Mouse (Mus musculus) kidney, postnatal 0 days (tissue): ENCODE data around the gene Rnaseh2c. TPM values are rescaled to one million over a fixed set of nuclear protein-coding genes. Genes with fewer than 3 reads are reported as not detected.
A peak's percentile ranks its signal among the peaks of the same experiment; 100 is the strongest.

Experiments
- ATAC-seq: fragments of 200-750 bp; cut with Nextera tagmentation; replicated peaks from 2 replicates; pipeline ENCODE4 v1.8.0; 2017; ENCODE audit warnings: low read depth, moderate number of reproducible peaks, moderate TSS enrichment, moderate library complexity; ENCODE audit not compliant: low FRiP score
- DNase-seq: peaks from one replicate; pipeline ENCODE4 v3.0.0-alpha.2; 2016; ENCODE audit warnings: low spot score
- H3K27ac ChIP-seq: fragments of 300-500 bp; sonication (generic); 2 replicates; pipeline ENCODE4 v1.5.1; 2014; ENCODE audit warnings: mild to moderate bottlenecking
- H3K27me3 ChIP-seq: fragments of 300-500 bp; sonication (generic); 2 replicates; pipeline ENCODE4 v1.6.1; 2014; ENCODE audit warnings: low read length, mixed read lengths; ENCODE audit not compliant: insufficient read depth
- H3K36me3 ChIP-seq: fragments of 300-500 bp; sonication (generic); 2 replicates; pipeline ENCODE4 v1.6.1; 2014; ENCODE audit warnings: low read length, mixed read lengths; ENCODE audit not compliant: insufficient read depth
- H3K4me1 ChIP-seq: fragments of 300-500 bp; sonication (generic); replicated peaks from 2 replicates; pipeline ENCODE4 v1.6.1; 2014; ENCODE audit warnings: antibody characterized with exemption, low read length, mixed read lengths; ENCODE audit not compliant: insufficient read depth
- H3K4me2 ChIP-seq: fragments of 300-500 bp; sonication (generic); 2 replicates; pipeline ENCODE4 v1.6.1; 2014; ENCODE audit warnings: mild to moderate bottlenecking, low read length, moderate library complexity, mixed read lengths
- H3K4me3 ChIP-seq: fragments of 300-500 bp; sonication (generic); replicated peaks from 2 replicates; pipeline ENCODE4 v1.5.1; 2014; ENCODE audit warnings: low read depth, low read length
- H3K9ac ChIP-seq: fragments of 300-500 bp; sonication (generic); 2 replicates; pipeline ENCODE4 v1.6.1; 2014; ENCODE audit warnings: low read depth, low read length
- H3K9me3 ChIP-seq: fragments of 300-500 bp; sonication (generic); replicated peaks from 2 replicates; pipeline ENCODE4 v1.6.1; 2016; ENCODE audit warnings: low read length, inconsistent platforms, mixed read lengths
- CTCF ChIP-seq: IDR thresholded peaks from 2 replicates; pipeline ENCODE4 v1.5.1; 2016; ENCODE audit warnings: antibody characterized with exemption, low read depth, mild to moderate bottlenecking, moderate library complexity
- WGBS: fragments of 180-500 bp; shearing (Covaris S2); extraction: QIAGEN DNeasy Blood & Tissue Kit; methylation state at CpG from one replicate; pipeline ENCODE4 v1.1.7; 2014; 5-methylcytosine and 5-hydroxymethylcytosine counted together
- polyA plus RNA-seq: library from polyadenylated mRNA; unstranded; fragments of >200 nt; fragmentation: Nextera tagmentation; extraction: Ambion mirVana; gene quantifications from 2 replicates; pipeline ENCODE4 v1.2.1, GENCODE M21; 2015

Rnaseh2c gene
- polyA plus RNA-seq = 107 and 128 TPM in 2 replicates

DNA sequence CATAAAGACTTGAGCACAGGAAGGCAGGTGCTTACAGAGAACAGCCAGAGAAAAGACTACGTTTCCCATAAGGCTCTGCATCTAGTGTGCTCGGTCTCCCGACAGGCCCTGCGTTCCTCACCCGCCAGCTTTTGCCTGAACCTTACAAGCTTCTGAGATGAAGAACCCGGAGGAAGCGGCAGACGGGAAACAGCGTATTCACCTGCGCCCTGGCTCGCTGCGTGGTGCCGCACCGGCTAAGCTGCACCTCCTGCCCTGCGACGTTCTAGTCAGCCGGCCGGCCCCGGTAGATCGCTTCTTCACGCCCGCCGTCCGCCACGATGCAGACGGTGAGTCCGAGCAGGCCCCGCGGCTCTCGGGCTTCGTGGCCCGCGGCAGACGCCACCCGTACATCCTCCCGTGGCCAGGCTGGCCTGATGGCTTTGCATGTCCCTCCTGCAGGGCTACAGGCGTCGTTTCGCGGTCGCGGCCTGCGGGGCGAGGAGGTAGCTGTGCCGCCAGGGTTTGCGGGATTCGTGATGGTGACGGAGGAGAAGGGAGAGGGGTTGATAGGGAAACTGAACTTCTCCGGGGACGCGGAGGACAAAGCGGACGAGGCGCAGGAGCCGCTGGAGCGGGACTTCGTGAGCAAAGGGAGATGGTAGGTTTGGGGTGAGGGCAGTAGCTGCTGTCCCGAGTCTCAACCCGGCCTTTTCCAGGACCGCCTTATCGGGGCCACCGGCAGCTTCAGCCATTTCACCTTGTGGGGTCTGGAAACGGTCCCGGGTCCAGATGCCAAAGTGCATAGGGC lies at the start of gene Rnaseh2c:
Gene Rnaseh2c, plus strand, starts transcription at position 122 of the 790 bp plus-strand sequence.
- peak within 1 kb of the TSS; percentile 65; the same call in 1 of the 2 replicates for H3K27ac ChIP-seq
- DNase-seq (peak; percentile 93), ATAC-seq (peak; percentile 72)
- no peaks in the 10 kb centered on the region for H3K9me3 ChIP-seq
- WGBS = under 1% methylated on average over 64 of the region's 64 CpGs
- no peak for TF ChIP-seq CTCF
- H3K4me3 ChIP-seq = peak within 1 kb of the TSS; percentile 80
- H3K36me3 ChIP-seq = peaks cover 29% of the 10 kb centered on the region
- H3K9ac ChIP-seq = peak within 1 kb of the TSS; percentile 86
- no peaks in the 10 kb centered on the region for H3K27me3 ChIP-seq
- H3K4me1 ChIP-seq = peaks cover 7% of the 10 kb centered on the region; the same call in 1 of the 2 replicates
- peak within 1 kb of the TSS; percentile 95 for H3K4me2 ChIP-seq

DNA sequence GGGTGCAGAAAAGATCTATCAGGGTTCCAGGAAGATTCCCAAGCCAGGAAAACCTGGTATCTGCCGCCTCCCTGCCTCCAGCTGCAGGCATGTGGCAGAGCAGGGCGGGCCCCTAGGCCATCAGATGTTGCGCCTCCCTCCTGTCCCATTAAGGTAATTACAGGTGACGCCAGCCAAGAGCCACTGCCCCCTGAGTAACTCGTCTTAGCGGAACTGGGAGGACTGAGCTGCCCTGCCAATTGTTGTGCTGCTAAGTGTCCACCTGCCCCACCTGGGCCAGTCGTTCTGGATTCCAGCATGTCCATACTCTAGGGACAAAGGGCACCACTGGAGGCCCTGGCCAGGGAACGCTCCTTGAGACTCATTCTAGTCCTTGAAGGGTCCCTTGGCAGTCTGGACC lies 47.9 kb upstream of the Rnaseh2c start:
- no peak for DNase-seq
- no peaks in the 10 kb centered on the region for H3K9me3 ChIP-seq
- no peaks in the 10 kb centered on the region for H3K27me3 ChIP-seq
- no peak overlapping the region; the same call in 1 of the 2 replicates for H3K27ac ChIP-seq
- H3K4me3 ChIP-seq = no peak overlapping the region
- H3K9ac ChIP-seq = no peak overlapping the region
- 0 out of 2 replicates have a peak, but pooled peaks have one; percentile 1 for TF ChIP-seq CTCF
- WGBS = 40% methylated on average over 8 of the region's 8 CpGs
- peak; percentile 59 for ATAC-seq
- H3K36me3 ChIP-seq = peaks cover 17% of the 10 kb centered on the region
- H3K4me1 ChIP-seq = peaks cover 11% of the 10 kb centered on the region; the same call in 1 of the 2 replicates
- H3K4me2 ChIP-seq = no peak overlapping the region

DNA sequence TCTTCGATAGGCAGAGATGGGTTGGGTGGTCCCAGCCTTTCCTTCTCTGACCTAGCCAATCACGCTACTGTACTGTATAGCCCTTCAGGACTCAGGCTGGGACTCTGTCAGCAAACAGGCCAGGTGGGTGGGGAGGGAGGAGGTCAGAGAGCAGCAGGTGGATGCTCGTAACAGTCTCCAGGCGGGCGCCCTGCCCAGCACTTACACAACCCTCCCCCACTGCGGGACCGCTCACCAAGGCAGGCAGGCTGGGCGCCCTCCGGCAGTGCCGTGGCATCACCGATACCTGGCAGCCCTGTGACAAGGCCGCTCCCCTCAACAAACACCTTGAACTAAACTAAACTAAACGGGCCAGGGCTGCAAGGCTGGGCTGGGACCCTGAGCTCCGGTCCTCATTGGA lies 47.5 kb upstream of the Rnaseh2c start:
- no peak overlapping the region; the same call in 1 of the 2 replicates for H3K27ac ChIP-seq
- peaks cover 3% of the 10 kb centered on the region; the same call in 1 of the 2 replicates for H3K27me3 ChIP-seq
- H3K4me1 ChIP-seq = peaks cover 11% of the 10 kb centered on the region; the same call in 1 of the 2 replicates
- H3K4me3 ChIP-seq = no peak overlapping the region
- TF ChIP-seq CTCF = no peak
- H3K9ac ChIP-seq = no peak overlapping the region
- ATAC-seq = peak; percentile 62
- no peak overlapping the region for H3K4me2 ChIP-seq
- H3K36me3 ChIP-seq = peaks cover 17% of the 10 kb centered on the region
- H3K9me3 ChIP-seq = no peaks in the 10 kb centered on the region
- 62% methylated on average over 13 of the region's 14 CpGs for WGBS
- DNase-seq = no peak

DNA sequence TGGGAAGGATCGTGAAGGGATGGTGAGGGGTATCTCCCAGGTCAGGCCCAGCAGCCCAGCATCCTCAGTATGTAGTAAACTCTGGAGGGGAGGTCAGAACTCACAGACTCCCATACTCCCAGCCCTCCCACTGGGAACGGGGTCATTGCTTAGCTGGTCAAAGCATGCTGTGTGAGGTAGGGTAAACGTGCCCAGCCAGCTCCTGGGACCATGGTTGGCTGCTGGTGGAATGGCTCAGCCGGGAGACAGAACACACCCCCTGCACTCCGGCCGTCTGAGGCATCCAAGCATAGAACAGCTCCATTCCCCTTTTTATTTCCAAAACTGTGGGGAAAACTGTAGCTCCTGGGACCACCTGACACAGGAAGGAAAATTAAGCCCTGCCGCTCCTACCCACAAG lies 43.5 kb upstream of the Rnaseh2c start:
- DNase-seq (peak; percentile 66), ATAC-seq (peak; percentile 16; the same call in 1 of the 2 replicates)
- no peaks in the 10 kb centered on the region for H3K9me3 ChIP-seq
- WGBS = 19% methylated on average over 7 of the region's 7 CpGs
- peaks cover 4% of the 10 kb centered on the region; the same call in 1 of the 2 replicates for H3K27me3 ChIP-seq
- no peak overlapping the region for H3K9ac ChIP-seq
- H3K27ac ChIP-seq = peak overlapping the region; percentile 95
- TF ChIP-seq CTCF = no peak
- H3K4me1 ChIP-seq = peaks cover 11% of the 10 kb centered on the region
- no peaks in the 10 kb centered on the region for H3K36me3 ChIP-seq
- peak overlapping the region; percentile 61 for H3K4me2 ChIP-seq
- H3K4me3 ChIP-seq = peak overlapping the region; percentile 46

DNA sequence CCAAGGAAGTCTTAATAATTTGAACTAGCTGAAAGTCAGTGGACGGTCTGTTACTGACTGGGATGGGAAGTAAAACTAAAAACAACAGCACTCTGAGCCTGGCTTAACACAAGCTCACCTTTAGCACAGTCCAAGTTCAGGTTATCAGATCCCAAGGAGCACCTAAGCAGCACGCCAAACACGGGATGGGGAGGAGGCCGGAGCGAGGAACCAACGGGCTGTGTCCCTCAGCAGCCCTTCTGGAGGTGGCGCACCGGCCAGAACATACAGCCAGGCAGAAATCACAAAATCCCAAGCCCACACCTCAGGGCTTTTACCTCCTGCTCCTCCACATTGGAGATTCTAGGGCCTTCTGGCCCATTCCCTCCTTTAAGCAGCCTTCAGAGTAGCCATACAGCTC lies 42.9 kb upstream of the Rnaseh2c start:
- Histone ChIP-seq H3K9me3 (no peaks in the 10 kb centered on the region), H3K9ac (peak overlapping the region; percentile 59), H3K4me3 (peak overlapping the region; percentile 46), H3K27me3 (peaks cover 4% of the 10 kb centered on the region; the same call in 1 of the 2 replicates), H3K27ac (peak overlapping the region; percentile 95), H3K36me3 (no peaks in the 10 kb centered on the region), H3K4me2 (peak overlapping the region; percentile 61), H3K4me1 (peaks cover 11% of the 10 kb centered on the region)
- no peak for TF ChIP-seq CTCF
- no peak for DNase-seq
- WGBS = 38% methylated on average over 8 of the region's 8 CpGs
- ATAC-seq = no peak

DNA sequence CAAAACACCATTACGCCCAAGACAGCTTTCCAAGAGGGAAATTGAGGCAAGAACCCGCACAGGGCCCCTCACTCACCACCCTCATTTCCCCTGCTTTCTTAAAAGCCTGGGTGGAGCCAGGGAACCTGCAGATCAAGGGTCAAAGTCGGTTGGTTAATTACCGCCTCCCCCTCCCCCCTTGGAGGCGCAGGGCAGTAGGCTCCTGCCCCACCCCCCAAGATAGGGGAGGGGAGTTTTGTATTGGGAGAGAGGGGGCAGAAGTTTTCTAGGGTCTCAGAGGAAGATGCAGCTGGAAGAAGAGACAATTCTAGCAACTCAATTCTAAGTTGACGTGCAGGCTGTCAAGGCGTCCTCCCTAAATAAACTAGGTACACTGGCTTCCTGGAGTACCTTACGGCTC lies 42.4 kb upstream of the Rnaseh2c start:
- Histone ChIP-seq H3K4me3 (peak overlapping the region; percentile 46), H3K9me3 (no peaks in the 10 kb centered on the region), H3K9ac (peak overlapping the region; percentile 59), H3K4me1 (peaks cover 11% of the 10 kb centered on the region), H3K27me3 (peaks cover 4% of the 10 kb centered on the region; the same call in 1 of the 2 replicates), H3K4me2 (peak overlapping the region; percentile 61), H3K36me3 (no peaks in the 10 kb centered on the region), H3K27ac (peak overlapping the region; percentile 95)
- DNase-seq = no peak
- 10% methylated on average over 8 of the region's 8 CpGs for WGBS
- TF ChIP-seq CTCF = no peak
- ATAC-seq = no peak
